Mouse (Mus musculus): ENCODE results near the gene Slc25a27. TPM values are rescaled to one million over a fixed set of nuclear protein-coding genes. Genes with fewer than 3 reads are reported as not detected.

Gene Slc25a27
- polyA plus RNA-seq (2012; rRNA removed), result 0.54 and 1.00 TPM in 2 replicates

GRCm38 (mm10) chr17:43666576-43667289 lies at the start of gene Slc25a27:
Slc25a27 (minus strand) TSS chr17:43667214.

GRCm38 (mm10) chr17:43667290-43667843 lies 353 bp upstream of the Slc25a27 start, which contains the start of gene Cyp39a1:
Cyp39a1 (plus strand) TSS chr17:43667425.

GRCm38 (mm10) chr17:43629496-43630426 lies 37.3 kb downstream of the Slc25a27 start, which contains the start of gene Tdrd6:
Tdrd6 (minus strand) TSS chr17:43630299.

Other genes with a start within 250 kb of the Slc25a27 start
- not detected in 2 replicates for gene Mep1a, start 164.4 kb downstream of the Slc25a27 start, polyA plus RNA-seq (2012; rRNA removed)
- not detected in 2 replicates for gene Ankrd66, start 123.6 kb downstream of the Slc25a27 start, polyA plus RNA-seq (2012; rRNA removed)
- gene Pla2g7, start 99.1 kb downstream of the Slc25a27 start, polyA plus RNA-seq (2012; rRNA removed), result 1.6 and 2.1 TPM in 2 replicates
- not detected in 2 replicates for gene Tdrd6, start 36.9 kb downstream of the Slc25a27 start, polyA plus RNA-seq (2012; rRNA removed)
- 0.49 and 0.57 TPM in 2 replicates for gene Cyp39a1, start 211 bp upstream of the Slc25a27 start, polyA plus RNA-seq (2012; rRNA removed)
- gene Rcan2, start 134.1 kb upstream of the Slc25a27 start, polyA plus RNA-seq (2012; rRNA removed), result 4.1 and 6.3 TPM in 2 replicates

Data from stomach, adult 2 months (tissue).